Mouse (Mus musculus) spleen, embryonic (tissue): ENCODE data around the gene Pisd.
"Not testable (repeated sequence)": the region's sequence is repeated elsewhere in the genome, so short reads cannot be mapped to it uniquely, and the experiment has no call there.

Experiments used
- CTCF ChIA-PET: fragments of 350-600 bp; sonication (Branson Sonifier 250); formaldehyde crosslinking; loops from one replicate; lab custom pipeline; 2022; lab: Charles Lee

The Pisd gene

DNA sequence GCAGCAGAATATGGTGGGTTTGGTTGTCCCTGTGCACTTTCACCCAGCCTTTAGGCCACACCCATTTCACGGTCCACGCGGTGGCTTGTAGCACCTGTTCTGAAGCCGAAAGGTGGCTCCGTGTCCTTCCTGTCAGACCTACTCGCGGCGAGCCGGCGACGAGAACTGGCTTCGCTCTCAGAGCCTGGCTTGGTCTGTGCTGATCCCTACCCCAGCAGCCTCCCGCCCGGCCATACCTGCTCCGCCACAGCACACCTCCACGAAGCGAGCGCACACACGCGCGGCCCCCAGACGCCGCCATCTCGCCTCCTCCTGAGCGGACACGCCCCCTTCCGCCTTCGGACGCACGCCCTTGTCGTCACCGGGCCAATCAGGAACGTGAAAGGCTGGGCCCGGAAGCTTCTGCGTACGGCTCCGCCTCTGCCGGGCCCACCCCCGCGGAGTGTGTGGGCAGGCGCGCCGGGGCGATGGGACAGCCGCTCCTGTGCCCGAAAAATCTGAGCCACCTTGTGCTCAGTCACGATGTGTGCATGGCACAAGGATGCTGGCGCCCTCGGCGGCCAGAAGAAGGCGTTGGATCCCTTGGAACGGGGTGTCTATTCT is at the start of gene Pisd:
Pisd (minus strand) TSS at position 334 of the 603 bp plus-strand sequence.
- CTCF ChIA-PET = interaction anchor here (0.7 kb wide), 1 partner anchor 22 kb away, joined by 3 read pairs; no protein-coding TSS in a partner anchor

DNA sequence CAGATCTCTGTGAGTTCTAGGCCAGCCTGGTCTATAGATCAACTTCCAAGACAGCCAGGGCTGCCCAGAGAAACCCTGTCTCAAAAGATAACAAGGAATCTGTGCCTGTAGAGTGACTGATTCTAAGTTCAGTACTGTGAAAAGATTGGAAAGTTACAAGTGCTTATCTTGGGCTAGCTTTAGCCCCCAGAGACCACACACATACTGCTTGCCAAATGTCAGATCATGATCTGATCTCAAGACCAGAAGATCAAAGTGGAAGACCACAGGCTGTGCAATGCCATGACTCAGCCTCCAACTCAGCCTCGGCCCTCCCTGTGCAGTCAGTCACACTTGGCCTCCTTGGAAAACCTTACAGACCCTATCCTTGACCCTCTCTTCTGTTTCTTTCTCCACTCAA is 49.1 kb upstream of the Pisd start:
- CTCF ChIA-PET = interaction anchor here (1.1 kb wide), 1 partner anchor 48 kb away, joined by 3 read pairs; no protein-coding TSS in a partner anchor

DNA sequence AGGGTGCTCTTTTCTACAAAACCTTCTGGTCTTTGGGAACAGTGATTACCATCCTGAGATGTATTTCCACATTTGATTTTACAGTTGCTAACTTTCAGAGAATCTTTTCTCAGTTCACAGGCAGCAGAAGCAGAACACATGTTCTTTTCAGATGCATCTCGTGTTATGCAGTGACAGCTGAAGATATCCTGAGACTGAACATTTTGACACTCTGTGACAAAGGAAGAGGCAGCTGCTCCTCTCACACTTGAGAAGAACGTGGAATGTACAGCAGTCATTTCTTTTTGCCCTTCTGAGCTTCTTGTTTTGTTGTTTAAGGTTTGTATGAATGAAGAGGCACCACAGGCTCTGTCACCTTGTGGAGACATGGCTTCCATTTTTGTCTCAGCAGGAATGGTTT is 44.6 kb upstream of the Pisd start:
- CTCF ChIA-PET = no interaction called here

DNA sequence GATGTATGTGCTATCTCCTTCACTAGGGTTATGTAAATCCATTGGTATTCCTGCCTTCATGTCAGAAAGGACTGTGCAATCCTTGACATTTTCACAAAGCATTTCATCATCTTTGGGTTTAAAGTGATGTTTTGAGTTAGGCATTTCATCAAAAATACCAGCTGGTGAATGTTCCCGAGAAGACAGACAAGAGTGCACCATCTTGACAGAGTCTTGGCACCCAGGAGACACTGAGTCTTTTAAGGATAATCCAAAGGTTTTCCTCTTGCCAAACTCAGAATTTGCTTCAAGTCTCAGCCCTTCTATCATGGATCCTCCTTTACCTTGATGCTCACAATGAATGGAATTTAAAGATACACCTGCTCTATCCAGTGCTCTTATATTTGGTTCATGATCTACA is 43.3 kb upstream of the Pisd start:
- CTCF ChIA-PET = not testable (repeated sequence)

DNA sequence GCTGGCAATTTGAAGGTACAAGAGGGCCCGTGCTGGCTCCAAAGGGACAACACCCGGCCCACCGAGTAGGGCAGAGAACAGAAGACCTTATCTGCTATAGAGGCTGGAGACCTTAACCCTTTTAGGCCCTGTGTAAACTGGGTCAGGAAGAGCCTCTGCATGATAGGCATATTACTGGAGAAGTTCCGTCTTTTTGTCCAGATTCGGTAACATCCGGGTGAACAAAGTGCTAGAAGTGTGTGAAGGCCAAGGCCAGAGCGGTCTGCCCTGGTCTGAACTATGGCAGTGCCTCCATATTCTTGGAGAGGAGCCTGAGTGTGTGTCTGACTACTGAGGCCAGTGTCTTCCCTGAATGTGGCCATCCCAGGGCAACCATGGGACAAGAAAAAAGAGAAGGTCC is 41.6 kb upstream of the Pisd start, which contains the start of gene Gm20671:
Gm20671 (minus strand) TSS at position 101 of the 400 bp plus-strand sequence.
- CTCF ChIA-PET = no interaction called here

DNA sequence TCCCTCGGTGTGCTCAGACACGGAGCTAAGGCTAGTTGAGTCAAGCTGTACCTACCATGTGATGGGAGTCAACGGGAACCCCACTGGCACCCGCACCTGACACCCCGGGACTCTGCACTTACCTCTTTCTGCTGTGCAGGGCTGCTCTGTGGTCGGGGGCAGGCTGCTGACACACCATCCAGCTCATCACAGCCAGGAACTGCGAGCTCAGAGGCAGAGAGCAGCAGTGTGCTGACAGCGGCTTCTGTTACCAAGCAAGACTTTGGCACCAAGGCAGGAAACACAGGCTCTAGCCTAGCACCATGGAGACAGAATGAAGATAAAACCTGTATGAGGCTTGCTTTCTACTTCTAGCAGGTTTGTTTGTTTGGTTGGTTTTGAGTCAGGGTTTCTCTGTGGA is 35.0 kb upstream of the Pisd start:
- CTCF ChIA-PET = no interaction called here

DNA sequence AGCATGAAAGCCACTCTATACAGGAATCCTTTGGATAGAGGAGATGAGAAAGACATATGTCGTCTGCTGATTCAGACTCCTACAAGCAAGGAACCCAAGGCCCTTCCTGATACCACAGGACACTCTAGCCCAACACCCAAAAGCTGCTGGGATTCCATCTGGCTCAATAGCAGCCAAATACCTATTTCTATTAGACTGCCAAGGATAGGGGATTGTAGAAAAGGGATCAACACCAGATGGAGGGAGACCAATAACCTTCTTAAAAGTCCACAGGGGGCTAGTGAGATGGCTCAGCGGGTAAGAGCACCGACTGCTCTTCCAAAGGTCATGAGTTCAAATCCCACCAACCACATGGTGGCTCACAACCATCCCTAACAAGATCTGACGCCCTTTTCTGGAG is 29.9 kb upstream of the Pisd start:
- CTCF ChIA-PET = no interaction called here

DNA sequence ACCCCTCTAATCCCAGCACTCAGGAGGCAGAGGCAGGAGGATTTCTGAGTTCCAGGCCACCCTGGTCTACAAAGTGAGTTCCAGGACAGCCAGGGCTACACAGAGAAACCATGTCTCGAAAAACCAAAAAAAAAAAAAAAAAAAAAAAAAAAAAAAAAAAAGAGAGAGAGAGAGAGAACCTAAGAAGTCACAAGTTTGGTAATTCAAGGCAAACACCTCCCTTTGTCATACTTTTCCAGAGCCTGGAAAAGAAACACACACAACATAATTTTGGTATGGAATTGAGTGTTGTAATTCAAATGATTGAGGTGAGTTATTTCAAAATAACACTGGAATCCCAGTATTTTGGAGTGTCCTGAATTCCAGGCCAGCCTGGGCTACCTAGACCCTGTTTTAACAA is 1.0 kb upstream of the Pisd start:
- CTCF ChIA-PET = interaction anchor here (0.7 kb wide), 1 partner anchor 48 kb away, joined by 3 read pairs; no protein-coding TSS in a partner anchor

DNA sequence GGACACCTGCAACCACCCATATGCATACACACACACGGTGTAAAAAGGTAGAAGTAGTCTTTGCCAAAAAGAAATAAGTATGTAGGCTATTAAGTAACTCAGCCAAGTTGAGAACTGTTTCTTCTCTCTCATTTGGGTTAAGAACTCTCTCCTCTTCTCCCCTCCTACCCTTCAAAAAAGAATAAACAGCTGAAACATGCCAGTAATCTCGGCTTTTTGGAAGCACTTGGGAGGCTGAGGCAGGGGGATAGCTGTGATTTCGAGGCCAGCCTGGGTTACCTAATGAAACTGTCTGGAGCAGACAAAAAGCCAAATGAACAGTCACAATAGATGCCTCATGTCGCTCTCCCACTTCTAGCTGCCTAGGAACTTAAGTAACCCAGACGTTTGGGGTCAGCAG is 720 bp downstream of the Pisd start:
- CTCF ChIA-PET = interaction anchor here (0.7 kb wide), 1 partner anchor 23 kb away, joined by 3 read pairs; no protein-coding TSS in a partner anchor

DNA sequence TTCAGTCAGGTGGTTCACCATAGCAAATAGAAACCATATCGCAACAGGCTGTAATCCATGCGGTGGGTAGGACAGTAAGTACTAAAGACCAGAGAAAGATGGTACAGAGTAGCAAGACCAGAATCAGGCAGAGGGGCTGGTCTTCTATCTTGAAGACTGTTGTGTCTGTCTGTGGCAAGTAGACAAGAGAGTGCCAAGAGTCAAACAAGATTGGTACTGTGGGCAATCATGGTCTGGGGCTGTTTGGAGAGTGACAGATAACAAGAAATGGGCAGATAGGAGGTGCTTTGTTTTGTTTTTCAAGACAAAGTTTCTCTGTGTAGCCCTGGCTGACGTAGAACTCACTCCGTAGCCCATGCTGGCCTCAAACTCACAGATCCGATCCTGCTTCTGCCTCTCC is 3.9 kb downstream of the Pisd start:
- CTCF ChIA-PET = no interaction called here

DNA sequence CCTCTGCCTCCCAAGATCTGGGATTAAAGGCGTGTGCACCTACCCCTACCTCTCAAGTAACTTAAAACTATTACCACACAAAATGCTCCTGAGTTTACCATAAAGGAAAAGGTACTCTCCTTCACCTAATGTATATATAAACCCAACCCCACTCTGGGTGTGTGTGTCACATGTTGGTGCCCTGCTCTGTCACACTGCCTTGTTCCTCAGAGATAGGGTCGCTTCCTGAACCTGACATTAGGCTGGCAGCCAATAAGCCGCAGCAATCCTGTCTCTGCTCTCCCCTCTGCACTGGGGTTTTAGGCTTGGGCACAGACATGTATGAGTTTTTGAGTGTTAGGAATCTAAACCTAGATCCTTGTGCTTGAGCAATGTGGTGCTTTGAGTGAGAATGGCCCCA is 7.3 kb downstream of the Pisd start:
- CTCF ChIA-PET = interaction anchor here (0.5 kb wide), 1 partner anchor 141 kb away, joined by 4 read pairs; no protein-coding TSS in a partner anchor

DNA sequence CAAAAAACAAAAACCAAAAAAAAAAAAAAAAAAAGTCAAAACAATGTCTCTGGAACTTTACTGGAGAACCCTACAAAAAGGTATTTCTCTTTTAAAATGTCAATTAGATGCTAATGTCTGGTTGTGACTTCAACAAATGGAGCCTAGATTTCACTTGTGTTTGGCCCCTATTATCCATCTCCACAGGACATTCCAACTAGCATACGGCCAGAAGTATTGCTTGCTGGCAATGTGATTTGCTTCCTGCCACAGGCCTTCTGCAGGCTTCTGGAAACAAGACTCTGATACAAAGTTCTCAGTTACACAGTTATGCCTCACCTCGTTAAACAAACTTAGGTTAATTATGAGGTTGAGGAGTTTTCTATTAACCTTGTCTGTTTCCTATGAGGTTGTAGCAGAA is 13.1 kb downstream of the Pisd start:
- CTCF ChIA-PET = no interaction called here

DNA sequence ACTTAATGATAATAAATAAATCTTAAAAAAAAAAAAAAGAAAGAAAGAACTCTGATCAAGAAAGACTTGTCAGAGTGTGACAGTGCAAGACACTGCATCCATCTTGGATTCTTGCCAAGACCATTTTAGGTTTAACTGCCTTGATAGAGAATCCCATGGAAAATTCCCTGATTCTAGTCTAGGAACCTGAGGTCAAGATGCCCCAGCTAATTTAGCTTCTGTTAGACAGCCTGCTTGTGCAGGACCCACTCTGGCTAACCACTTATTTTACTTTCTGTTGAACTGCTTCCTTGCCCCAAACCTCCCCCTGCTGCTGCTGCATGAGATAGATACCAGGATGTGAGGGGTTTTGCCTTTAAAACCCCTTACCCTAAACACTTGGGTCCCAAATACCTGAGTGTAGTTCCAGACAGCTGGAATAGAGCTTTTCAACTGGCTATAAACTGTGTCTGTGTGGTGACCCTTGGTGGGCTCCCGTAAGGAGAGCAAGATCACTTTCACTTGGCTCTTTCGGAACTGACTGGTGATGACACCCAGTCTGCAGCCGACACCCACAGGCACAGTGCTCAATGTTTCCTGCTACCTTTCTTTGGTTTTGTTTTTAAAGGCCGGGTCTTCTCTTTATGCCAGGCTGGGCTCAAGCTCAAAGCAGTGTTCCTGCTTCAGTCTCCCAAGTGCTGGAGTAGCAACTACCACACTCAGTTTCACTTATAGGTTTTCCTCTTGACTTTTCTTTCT is 17.6 kb downstream of the Pisd start:
- CTCF ChIA-PET = no interaction called here

DNA sequence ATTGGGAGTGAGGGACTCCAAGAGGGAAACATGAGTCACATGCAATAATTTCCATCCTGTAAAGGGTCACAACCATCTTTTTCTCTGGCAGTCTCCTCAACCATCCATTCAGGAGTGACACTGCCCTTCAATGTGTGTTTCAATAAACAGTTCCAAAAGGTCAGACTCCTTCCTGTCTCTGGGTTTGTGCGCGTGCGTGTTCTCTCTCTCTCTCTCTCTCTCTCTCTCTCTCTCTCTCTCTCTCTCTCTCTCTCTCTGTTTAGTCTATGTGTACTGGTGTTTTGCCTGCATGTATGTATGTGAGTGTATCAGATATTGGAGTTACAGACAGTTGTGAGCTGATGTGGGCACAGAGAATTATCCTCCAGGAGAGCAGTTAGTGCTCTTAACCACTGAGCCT is 18.4 kb downstream of the Pisd start:
- CTCF ChIA-PET = no interaction called here

DNA sequence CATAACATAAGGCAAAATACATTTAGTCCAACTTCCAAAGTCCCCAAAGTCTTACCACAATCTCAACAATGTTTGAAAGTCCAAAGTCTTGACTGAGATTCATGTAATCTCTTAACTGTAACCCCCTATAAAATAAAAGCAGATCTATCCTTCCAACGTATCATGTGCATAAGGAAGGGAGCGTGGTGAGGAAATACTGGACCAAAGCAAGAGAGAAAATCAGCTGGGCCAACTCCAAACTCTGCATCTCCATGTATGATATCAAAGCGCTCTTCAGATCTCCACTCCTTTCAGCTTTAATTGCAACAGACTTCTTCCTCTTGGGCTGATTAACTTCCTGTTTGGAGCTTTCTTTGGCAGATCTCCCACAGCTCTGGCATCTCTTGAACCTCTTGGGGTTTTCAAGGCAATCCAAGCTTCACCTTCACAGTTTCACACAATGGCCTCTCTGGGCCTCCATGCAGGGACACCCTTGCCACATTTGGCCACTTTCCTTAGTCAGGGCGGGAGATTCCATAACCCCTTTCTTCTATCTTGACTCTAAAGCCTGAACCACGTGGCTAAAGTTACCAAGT is 23.8 kb downstream of the Pisd start:
- CTCF ChIA-PET = no interaction called here

DNA sequence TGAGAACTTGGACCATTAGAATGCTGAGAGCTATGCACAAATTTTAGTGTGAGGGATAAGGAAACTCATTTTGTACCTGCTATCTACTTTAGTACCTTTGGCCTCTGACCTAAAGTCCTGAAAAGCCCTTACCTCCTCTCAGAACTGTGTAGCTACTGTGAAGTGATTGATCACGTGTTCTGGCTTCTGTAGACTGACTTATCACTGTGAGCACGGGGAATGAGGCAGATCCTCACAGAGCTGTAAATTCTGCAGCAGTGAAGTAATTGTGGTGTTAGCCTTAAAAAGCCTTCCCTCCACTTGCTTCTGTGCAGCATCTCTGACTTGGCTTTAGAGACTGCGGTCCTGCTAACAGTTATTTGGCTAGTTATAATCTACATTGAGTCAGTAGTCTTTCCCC is 24.7 kb downstream of the Pisd start:
- CTCF ChIA-PET = interaction anchor here (0.6 kb wide), 1 partner anchor 1847 kb away, joined by 3 read pairs; no protein-coding TSS in a partner anchor

DNA sequence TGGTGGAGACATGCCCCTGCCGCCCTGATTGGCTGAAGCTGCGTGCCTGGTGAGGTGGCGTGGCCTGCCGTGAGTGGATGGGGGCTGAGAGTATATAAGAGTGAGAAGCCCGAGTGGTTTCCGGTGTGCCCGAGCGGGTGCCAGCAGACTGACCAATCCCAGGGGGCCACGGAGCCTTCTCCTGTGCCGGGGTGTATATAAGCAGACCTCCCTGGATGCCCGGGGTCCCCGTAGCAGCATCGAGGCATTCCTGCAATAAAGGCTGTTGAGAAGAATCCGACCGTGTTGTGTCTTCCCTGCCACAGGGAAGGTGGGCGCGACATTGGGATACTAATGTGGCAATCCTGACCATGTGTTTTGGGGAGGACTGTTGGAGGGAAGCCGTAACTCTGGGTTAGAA is 25.1 kb downstream of the Pisd start:
- CTCF ChIA-PET = not testable (repeated sequence)

DNA sequence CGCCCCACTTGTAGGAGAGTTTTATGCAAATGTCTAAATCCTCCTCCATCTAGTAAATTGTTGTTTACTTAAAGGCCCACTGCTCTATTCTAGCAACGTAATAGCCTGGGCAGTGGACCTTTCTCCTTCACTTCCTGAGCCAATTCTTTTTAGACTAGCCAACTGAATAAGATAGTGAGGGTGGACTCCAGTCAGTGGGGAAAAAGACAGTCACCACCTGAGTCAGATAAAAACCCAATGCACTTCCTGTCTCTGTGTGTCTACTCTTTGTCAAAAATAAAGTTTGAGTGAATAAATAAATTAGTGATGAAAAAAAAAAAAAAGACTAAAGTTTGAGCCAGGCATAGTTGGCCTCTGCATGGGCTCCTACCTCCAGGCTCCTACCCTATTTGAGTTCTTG is 25.8 kb downstream of the Pisd start:
- CTCF ChIA-PET = no interaction called here

DNA sequence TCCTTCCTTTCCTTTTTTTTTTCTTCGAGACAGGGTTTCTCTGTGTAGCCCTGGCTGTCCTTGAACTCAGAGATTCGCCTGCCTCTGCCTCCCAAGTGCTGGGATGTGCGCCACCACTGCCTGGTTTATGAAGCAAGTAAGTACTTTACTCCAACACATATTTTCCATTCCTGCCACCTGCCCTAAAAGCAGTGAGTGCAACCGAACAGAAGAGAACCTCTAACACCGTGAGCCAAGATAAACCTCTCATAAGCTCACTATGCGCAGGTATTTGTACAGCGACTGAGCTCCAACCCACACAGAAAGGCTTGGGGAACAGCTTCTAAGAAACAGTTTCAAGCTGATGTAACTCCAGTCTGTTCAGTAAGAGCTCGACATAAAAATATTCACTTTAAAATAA is 29.3 kb downstream of the Pisd start:
- CTCF ChIA-PET = no interaction called here

DNA sequence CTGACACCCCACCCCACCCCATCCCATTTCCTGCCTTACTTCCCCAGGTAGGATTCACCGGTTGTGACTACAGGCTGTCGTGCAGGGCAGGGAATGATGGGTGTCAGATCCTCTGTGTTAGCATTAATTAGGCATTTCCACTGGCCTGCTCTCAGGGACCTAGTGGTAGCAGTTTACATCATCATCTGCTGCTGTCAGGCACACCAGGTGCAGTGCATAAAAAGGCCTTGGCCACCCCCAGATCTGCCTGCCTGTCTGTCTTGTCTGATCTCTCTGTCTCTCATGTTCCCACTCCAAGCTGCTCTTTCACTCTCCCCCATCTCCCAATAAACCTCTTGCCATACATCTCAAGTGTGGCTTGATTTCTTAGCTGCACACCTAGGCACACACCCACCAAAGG is 33.7 kb downstream of the Pisd start:
- CTCF ChIA-PET = no interaction called here

DNA sequence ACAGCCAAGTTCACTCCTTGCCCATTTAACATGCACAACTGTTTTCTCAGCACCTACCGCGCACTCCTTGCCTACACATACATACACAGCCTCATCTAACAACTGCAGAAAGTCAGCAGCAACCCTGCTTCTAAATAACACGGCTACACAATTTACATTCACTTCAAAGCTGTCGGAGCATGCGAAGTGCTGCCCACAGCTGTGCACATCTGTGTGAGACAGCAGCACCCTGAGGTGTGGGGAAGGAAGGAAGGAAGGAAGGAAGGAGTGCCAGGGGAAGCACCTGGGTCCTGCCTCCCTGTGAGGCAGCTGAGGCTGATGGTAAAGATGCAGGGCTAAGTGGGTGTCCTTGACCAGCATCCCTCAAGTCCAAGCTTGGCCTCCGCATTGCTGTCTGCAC is 36.5 kb downstream of the Pisd start:
- CTCF ChIA-PET = no interaction called here

DNA sequence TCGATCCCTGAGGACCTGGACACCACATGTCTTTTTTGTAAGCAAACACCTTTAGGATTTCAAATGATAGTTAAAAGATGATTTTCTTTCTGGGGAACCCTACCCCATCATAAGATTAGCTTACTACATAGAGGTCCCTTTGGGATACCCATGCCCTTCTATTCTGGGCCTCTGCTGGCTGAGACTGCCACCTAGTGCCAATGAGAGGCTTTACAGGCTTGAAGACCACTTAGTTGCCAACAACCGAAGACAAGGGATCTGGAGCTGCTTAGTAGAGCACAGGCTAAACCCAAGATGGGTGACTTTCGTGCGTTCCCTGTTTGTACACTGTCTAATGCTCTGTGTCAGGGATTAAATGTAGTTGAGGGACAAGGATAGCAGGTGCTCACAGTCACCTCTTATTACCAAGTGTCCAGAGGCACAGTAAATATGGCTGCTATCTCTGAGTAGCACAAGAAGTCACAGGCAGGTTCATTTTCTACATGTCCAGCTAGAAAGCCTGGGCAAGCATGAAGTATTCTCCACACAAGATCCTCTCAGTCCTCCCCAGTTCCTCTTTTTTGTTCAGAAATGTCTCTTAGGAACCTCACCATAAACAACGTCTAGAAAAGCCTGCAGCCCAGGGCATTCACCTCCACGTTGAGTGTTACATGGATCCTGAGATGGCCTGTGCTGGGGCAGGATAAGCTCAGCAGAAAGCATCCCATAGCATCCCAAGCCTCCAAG is 37.6 kb downstream of the Pisd start:
- CTCF ChIA-PET = interaction anchor here (0.6 kb wide), 1 partner anchor 203 kb away, joined by 3 read pairs; no protein-coding TSS in a partner anchor
